In the genomic region with DNA sequence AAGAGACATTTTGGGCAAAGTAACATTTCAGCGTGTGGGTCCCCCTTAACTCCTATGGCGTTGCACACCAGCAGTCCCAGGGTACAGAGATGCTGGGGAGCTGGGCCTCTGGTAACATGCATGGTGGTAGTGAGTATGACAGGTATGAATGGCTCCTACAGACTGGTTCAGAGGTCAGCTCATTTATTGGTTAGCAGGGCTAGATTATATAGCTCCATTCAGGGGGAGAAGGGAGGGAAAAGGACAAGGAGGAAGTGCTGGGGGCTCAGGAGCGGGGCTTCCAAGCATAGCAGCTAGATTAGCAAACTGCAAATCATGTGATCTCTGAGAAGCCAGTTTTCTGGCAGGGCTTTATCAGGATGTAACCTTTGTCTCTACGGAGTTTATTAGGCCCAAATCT, we compare ENCODE assay signal across 32 mouse cellular contexts.
"Had no signal": no experiment of that assay in that cellular context is flagged by ENCODE, and none has a peak within 500 bp of the region (broad histone marks: within the 10 kb centered on the region; RNA-seq: fewer than 3 reads in every experiment).

No protein-coding gene starts in this region.

- H3K4me1 ChIP-seq: limb, embryonic 12.5 days; limb, embryonic 13.5 days; limb, embryonic 15.5 days; liver, embryonic 12.5 days; liver, embryonic 13.5 days; liver, embryonic 15.5 days; lung, embryonic 15.5 days; megakaryocyte, embryonic 14.5 days; midbrain, embryonic 10.5 days; midbrain, embryonic 12.5 days; midbrain, embryonic 15.5 days; neural tube, embryonic 12.5 days had no signal

- ATAC-seq: liver, embryonic 12.5 days; liver, postnatal 0 days; lung, postnatal 0 days; midbrain, embryonic 13.5 days; midbrain, embryonic 15.5 days; midbrain, embryonic 16.5 days had no signal

- H3K4me2 ChIP-seq: limb, embryonic 12.5 days; limb, embryonic 13.5 days; limb, embryonic 15.5 days; liver, embryonic 11.5 days; liver, embryonic 12.5 days; liver, embryonic 13.5 days; liver, embryonic 15.5 days; lung, embryonic 14.5 days; lung, embryonic 15.5 days; midbrain, embryonic 11.5 days; midbrain, embryonic 12.5 days; midbrain, embryonic 13.5 days; midbrain, embryonic 15.5 days; neural tube, embryonic 12.5 days had no signal

- H3K36me3 ChIP-seq: limb, embryonic 10.5 days; limb, embryonic 12.5 days; limb, embryonic 15.5 days; liver, embryonic 12.5 days; liver, embryonic 13.5 days; liver, embryonic 15.5 days; lung, embryonic 15.5 days; midbrain, embryonic 10.5 days; midbrain, embryonic 12.5 days; midbrain, embryonic 15.5 days had no signal

- H3K9me3 ChIP-seq: limb, embryonic 10.5 days; limb, embryonic 13.5 days; limb, embryonic 15.5 days; liver, embryonic 12.5 days; liver, embryonic 13.5 days; liver, embryonic 15.5 days; lung, embryonic 15.5 days; midbrain, embryonic 12.5 days; midbrain, embryonic 13.5 days; midbrain, embryonic 15.5 days; neural tube, embryonic 12.5 days had no signal

- DNase-seq: left cerebral cortex, postnatal 4 days; liver; liver, embryonic 13.5 days; liver, postnatal 0 days; lung, adult 18-20 months; lung, adult 2 months; lung, embryonic 14.5 days; lung, postnatal 10 days; lung, postnatal 14 days; lung, postnatal 36 days; lung, postnatal 4 days; midbrain, embryonic 14.5 days had no signal

- H3K4me3 ChIP-seq: limb, embryonic 10.5 days; limb, embryonic 12.5 days; limb, embryonic 13.5 days; limb, embryonic 15.5 days; liver, embryonic 12.5 days; liver, embryonic 13.5 days; liver, embryonic 15.5 days; lung, embryonic 15.5 days; megakaryocyte, embryonic 14.5 days; midbrain, embryonic 10.5 days; midbrain, embryonic 12.5 days; midbrain, embryonic 13.5 days; midbrain, embryonic 15.5 days; myocyte; neural tube, embryonic 12.5 days had no signal

- H3K27me3 ChIP-seq: limb, embryonic 12.5 days; limb, embryonic 13.5 days; limb, embryonic 15.5 days; liver, embryonic 12.5 days; liver, embryonic 13.5 days; liver, embryonic 15.5 days; lung, embryonic 15.5 days; megakaryocyte, embryonic 14.5 days; midbrain, embryonic 12.5 days; midbrain, embryonic 13.5 days; midbrain, embryonic 15.5 days; neural tube, embryonic 12.5 days had no signal

- H3K27ac ChIP-seq: limb, embryonic 10.5 days; limb, embryonic 12.5 days; limb, embryonic 13.5 days; limb, embryonic 15.5 days; liver, embryonic 12.5 days; liver, embryonic 13.5 days; liver, embryonic 14.5 days; liver, embryonic 15.5 days; lung, embryonic 15.5 days; macrophage; midbrain, embryonic 10.5 days; midbrain, embryonic 12.5 days; midbrain, embryonic 13.5 days; midbrain, embryonic 15.5 days; neural tube, embryonic 12.5 days had no signal

- H3K9ac ChIP-seq: limb, embryonic 12.5 days; limb, embryonic 13.5 days; limb, embryonic 15.5 days; liver, embryonic 12.5 days; liver, embryonic 13.5 days; liver, embryonic 14.5 days; liver, embryonic 15.5 days; liver, postnatal 0 days; lung, embryonic 14.5 days; lung, embryonic 15.5 days; midbrain, embryonic 12.5 days; midbrain, embryonic 13.5 days; midbrain, embryonic 15.5 days; neural tube, embryonic 12.5 days had no signal
